Mouse (Mus musculus) kidney, embryonic 15.5 days (tissue): ENCODE measurements around the gene Noxred1. TPM values are rescaled to one million over a fixed set of nuclear protein-coding genes. Genes with fewer than 3 reads are reported as not detected.

ENCODE experiments used
- ATAC-seq: fragments of 200-750 bp; cut with Nextera tagmentation; replicated peaks from 2 replicates; pipeline ENCODE4 v1.8.0; 2017; ENCODE audit warnings: moderate TSS enrichment; ENCODE audit not compliant: low FRiP score
- H3K27ac ChIP-seq: fragments of 300-500 bp; sonication (generic); 2 replicates; pipeline ENCODE4 v1.5.1; 2015; ENCODE audit warnings: mild to moderate bottlenecking, inconsistent platforms
- H3K27me3 ChIP-seq: fragments of 300-500 bp; sonication (generic); 2 replicates; pipeline ENCODE4 v1.6.1; 2015; ENCODE audit warnings: inconsistent platforms
- H3K36me3 ChIP-seq: fragments of 300-500 bp; sonication (generic); 2 replicates; pipeline ENCODE4 v1.6.1; 2015; ENCODE audit warnings: inconsistent platforms
- H3K4me1 ChIP-seq: fragments of 300-500 bp; sonication (generic); 2 replicates; pipeline ENCODE4 v1.6.1; 2015; ENCODE audit warnings: inconsistent platforms
- H3K4me2 ChIP-seq: fragments of 300-500 bp; sonication (generic); 2 replicates; pipeline ENCODE4 v1.6.1; 2015; ENCODE audit warnings: moderate library complexity, mild to moderate bottlenecking, inconsistent platforms
- H3K4me3 ChIP-seq: fragments of 300-500 bp; sonication (generic); replicated peaks from 2 replicates; pipeline ENCODE4 v1.5.1; 2015; ENCODE audit warnings: mild to moderate bottlenecking, inconsistent platforms
- H3K9ac ChIP-seq: fragments of 300-500 bp; sonication (generic); 2 replicates; pipeline ENCODE4 v1.6.1; 2015; ENCODE audit warnings: mild to moderate bottlenecking, inconsistent platforms
- H3K9me3 ChIP-seq: fragments of 300-500 bp; sonication (generic); replicated peaks from 2 replicates; pipeline ENCODE4 v1.6.1; 2016; ENCODE audit warnings: inconsistent platforms
- WGBS: fragments of 180-500 bp; shearing (Covaris S2); methylation state at CpG from one replicate; pipeline ENCODE4 v1.1.7; 2015; ENCODE audit warnings: mixed read lengths; 5-methylcytosine and 5-hydroxymethylcytosine counted together
- microRNA-seq: library from miRNA; unstranded; fragments of <30 nt; microRNA quantifications from one replicate; pipeline ENCODE4, GENCODE M21; 2016
- polyA plus RNA-seq: library from polyadenylated mRNA; unstranded; fragments of >200 nt; fragmentation: Nextera tagmentation; extraction: Ambion mirVana; gene quantifications from 2 replicates; pipeline ENCODE4 v1.2.1, GENCODE M21; 2015

Gene Noxred1
- polyA plus RNA-seq, 1 experiment from 2014 or later = 0.55 TPM

- no peaks in the 10 kb centered on the region for H3K27me3 ChIP-seq
- no peak overlapping the region for H3K4me2 ChIP-seq
- 93% methylated on average over 4 of the region's 4 CpGs for WGBS
- ATAC-seq = no peak
- no peak overlapping the region for H3K4me3 ChIP-seq
- no peak overlapping the region for H3K9ac ChIP-seq
- H3K9me3 ChIP-seq = no peaks in the 10 kb centered on the region
- 0 out of 2 replicates have a peak, but pooled peaks cover 9% of the 10 kb centered on the region for H3K36me3 ChIP-seq
- H3K27ac ChIP-seq = no peak overlapping the region
- no peaks in the 10 kb centered on the region for H3K4me1 ChIP-seq
These were observed 60.9 kb downstream of the Noxred1 start for GRCm38 (mm10) chr12:87177631-87178030.

- Histone ChIP-seq H3K4me3 (no peak overlapping the region), H3K36me3 (peaks cover 19% of the 10 kb centered on the region; the same call in 1 of the 2 replicates), H3K27me3 (no peaks in the 10 kb centered on the region), H3K27ac (no peak overlapping the region), H3K4me2 (no peak overlapping the region), H3K9ac (no peak overlapping the region), H3K9me3 (no peaks in the 10 kb centered on the region), H3K4me1 (no peaks in the 10 kb centered on the region)
- ATAC-seq = no peak
- 67% methylated on average over 4 of the region's 4 CpGs for WGBS
These were observed 63.2 kb downstream of the Noxred1 start for GRCm38 (mm10) chr12:87175194-87175946.

Small RNAs within 50 kb of the gene (microRNA-seq; reads per million reads assigned to microRNA genes)
- gene Gm47293 = not detected

Other genes with a start within 250 kb of the Noxred1 start
- gene Zdhhc22, start 248.3 kb downstream of the Noxred1 start, polyA plus RNA-seq = 0.08 TPM in 1 of 2 replicates, not detected in the other
- 0.06 and 0.10 TPM in 2 replicates for gene Tmem63c, start 217.4 kb downstream of the Noxred1 start, polyA plus RNA-seq
- gene Ngb, start 136.2 kb downstream of the Noxred1 start, polyA plus RNA-seq = 0.69 and 0.74 TPM in 2 replicates
- 43.9 and 56.1 TPM in 2 replicates for gene Gstz1, start 91.6 kb downstream of the Noxred1 start, polyA plus RNA-seq
- 18.5 and 19.0 TPM in 2 replicates for gene Pomt2, start 90.8 kb downstream of the Noxred1 start, polyA plus RNA-seq
- gene Samd15, start 39.0 kb downstream of the Noxred1 start, polyA plus RNA-seq = 1.3 and 1.7 TPM in 2 replicates
- gene Tmed8, start 38.3 kb downstream of the Noxred1 start, polyA plus RNA-seq = 2.1 and 2.2 TPM in 2 replicates
- gene Vipas39, start 27.5 kb upstream of the Noxred1 start, polyA plus RNA-seq = 44.4 and 46.6 TPM in 2 replicates
- gene Ahsa1, start 27.7 kb upstream of the Noxred1 start, polyA plus RNA-seq = 235 and 248 TPM in 2 replicates
- gene Ism2, start 61.0 kb upstream of the Noxred1 start, polyA plus RNA-seq = 0.98 and 1.1 TPM in 2 replicates
- 75.4 and 78.5 TPM in 2 replicates for gene Sptlc2, start 149.6 kb upstream of the Noxred1 start, polyA plus RNA-seq
- 310 and 326 TPM in 2 replicates for gene Slirp, start 205.2 kb upstream of the Noxred1 start, polyA plus RNA-seq
- 61.9 and 64.6 TPM in 2 replicates for gene Alkbh1, start 205.3 kb upstream of the Noxred1 start, polyA plus RNA-seq
- gene Snw1, start 233.5 kb upstream of the Noxred1 start, polyA plus RNA-seq = 135 and 136 TPM in 2 replicates